Mouse (Mus musculus): ENCODE measurements around the gene Atp6v1f.

The Atp6v1f gene

DNA sequence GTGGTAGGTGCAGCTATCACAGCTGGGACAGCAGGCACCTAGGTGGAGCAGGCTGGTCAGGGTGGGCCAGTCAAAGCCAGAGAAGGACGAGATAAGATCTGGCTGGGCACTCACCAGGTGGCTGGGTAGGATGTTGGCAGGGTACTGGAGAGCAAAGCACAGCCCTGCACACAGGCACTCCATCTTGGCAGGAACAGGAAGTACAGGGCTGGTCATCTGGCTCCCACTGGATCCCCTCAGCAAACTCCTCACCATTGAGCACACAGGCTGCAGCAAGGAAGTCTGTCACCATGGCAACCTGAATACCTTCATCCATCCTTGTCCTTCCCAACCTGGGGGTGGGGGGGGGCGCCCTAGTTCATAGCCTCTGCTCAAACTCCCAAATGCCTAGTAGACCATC is 30.3 kb downstream of the Atp6v1f start:
- ChIA-PET CTCF (interaction anchor here in 2 of 4 experiments (0.7 to 1.4 kb wide), 3 partner anchors 10 to 327 kb away, joined by 3 to 4 read pairs (median 3); no protein-coding TSS in a partner anchor), POLR2A (interaction anchor here in 1 of 4 experiments (1.0 kb wide), 1 partner anchor 9 kb away, joined by 3 read pairs; no protein-coding TSS in a partner anchor)

DNA sequence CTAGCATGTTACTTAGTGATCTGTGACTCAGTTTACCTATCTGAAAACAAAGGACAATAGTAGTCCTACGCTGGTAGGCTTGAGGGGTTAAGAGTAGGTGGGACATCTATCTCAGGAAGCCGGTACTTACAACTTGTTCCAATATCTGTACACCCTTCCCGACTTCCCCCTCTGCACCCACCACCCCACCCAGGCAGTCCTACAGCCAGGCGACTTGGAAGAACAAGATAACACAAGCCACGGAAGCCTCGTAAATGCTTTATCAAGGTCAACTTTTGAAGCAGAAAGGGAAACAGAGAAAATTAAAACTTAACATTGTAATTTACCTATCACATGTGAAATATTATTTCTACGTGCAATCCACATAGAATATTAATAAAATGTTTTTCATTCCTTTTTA is 32.7 kb downstream of the Atp6v1f start:
- ChIA-PET POLR2A (no interaction called here), CTCF (interaction anchor here in 2 of 4 experiments (0.8 to 1.6 kb wide), 2 partner anchors 108 to 149 kb away, joined by 3 to 5 read pairs; no protein-coding TSS in a partner anchor)

DNA sequence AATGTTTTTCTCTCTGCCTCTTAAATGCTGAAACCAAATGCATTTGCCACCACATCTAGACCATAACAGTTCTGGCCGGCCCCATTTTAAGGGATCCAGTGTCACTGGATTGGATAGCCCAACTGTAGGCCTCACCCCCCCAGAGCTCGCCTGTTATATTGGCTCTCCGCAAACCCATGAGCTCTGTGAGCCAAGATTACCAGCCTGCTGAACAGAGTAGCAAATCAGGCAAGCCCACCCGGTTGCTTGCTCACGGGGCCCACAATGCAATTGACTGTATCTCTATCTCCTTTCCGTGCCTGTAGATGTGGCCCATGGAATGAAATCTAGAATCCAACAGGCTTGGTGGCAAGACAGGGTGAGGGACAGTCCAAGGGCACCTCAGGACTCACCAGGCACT is 33.3 kb downstream of the Atp6v1f start:
- CTCF ChIA-PET: interaction anchor here in 2 of 4 experiments (1.0 to 1.6 kb wide), 2 partner anchors 16 to 109 kb away, joined by 3 to 5 read pairs; no protein-coding TSS in a partner anchor
- POLR2A ChIA-PET: interaction anchor here in 2 of 4 experiments (0.6 kb wide), 2 partner anchors 150 to 508 kb away, joined by 3 read pairs; no protein-coding TSS in a partner anchor

DNA sequence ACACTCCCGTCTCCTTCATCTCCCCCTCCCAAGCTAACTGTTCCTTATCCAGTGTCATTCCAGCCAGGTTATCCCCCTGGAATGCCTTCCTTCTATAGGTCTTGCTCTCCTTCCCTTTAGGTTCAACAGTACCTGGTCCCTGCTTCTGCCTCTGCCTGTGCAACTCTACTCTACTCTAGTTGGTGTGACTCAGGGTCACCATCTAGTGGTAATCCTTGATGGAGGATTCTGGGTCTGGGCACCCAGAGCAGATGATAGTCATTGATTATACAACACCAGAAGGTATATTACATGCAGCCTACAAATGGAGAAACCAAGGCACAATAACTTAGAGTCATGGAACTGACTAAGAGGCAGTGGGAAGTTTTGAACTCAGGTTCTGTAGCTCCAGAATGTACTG is 34.1 kb downstream of the Atp6v1f start:
- POLR2A ChIA-PET: interaction anchor here in 1 of 4 experiments (0.6 kb wide), 1 partner anchor 150 kb away, joined by 3 read pairs; no protein-coding TSS in a partner anchor
- CTCF ChIA-PET: interaction anchor here in 2 of 4 experiments (1.0 to 1.6 kb wide), 2 partner anchors 16 to 110 kb away, joined by 3 to 5 read pairs; no protein-coding TSS in a partner anchor

DNA sequence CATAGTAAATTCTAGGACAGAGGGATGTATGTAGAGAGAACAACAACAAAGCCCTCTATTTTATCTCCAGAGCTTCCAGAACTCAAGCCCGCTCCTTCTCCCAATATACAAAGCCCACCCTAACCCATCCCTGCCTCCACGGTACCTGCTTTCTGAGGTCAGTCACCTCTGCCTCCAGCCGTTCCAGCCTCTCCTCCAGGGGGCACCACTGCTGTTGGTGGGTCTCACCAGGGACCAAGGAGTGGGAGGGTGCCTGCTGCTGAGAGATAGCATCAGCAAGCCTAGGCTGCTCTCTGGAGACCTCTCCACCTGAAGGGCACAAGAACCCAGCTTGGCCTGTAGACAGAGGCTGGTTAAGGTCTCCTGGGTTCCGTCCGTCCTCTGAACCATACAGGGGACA is 38.0 kb downstream of the Atp6v1f start:
- ChIA-PET CTCF (no interaction called here), POLR2A (interaction anchor here in 1 of 4 experiments (0.5 to 1.8 kb wide), 2 partner anchors 20 to 102 kb away, joined by 3 to 6 read pairs; no protein-coding TSS in a partner anchor)

DNA sequence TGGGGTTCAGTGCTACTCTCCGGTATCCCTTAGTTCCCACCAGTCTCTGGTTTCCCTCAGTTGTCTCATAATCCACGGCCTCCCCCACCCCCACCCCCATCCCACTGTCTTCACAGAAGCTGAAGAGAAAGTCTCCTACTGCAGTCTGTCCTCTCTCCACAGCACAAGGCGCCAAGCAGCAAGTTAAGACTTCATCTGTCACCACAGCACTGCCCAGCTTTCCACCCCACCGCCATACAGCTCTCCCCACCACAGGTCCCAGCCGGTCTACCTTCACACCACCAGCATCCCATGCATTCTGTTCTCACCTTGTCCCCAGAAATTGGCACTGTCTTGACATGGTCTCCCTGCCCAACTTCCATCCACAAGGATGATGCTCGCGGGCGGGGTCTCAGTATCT is 39.3 kb downstream of the Atp6v1f start:
- ChIA-PET POLR2A (interaction anchor here in 2 of 4 experiments (0.5 to 1.8 kb wide), 9 partner anchors 9 to 1784 kb away, joined by 3 to 6 read pairs (median 4); no protein-coding TSS in a partner anchor), CTCF (interaction anchor here in 1 of 4 experiments (0.6 to 3.1 kb wide), 3 partner anchors 10 to 20 kb away, joined by 4 to 19 read pairs (median 5); partner anchors contain the start of gene Irf5)

DNA sequence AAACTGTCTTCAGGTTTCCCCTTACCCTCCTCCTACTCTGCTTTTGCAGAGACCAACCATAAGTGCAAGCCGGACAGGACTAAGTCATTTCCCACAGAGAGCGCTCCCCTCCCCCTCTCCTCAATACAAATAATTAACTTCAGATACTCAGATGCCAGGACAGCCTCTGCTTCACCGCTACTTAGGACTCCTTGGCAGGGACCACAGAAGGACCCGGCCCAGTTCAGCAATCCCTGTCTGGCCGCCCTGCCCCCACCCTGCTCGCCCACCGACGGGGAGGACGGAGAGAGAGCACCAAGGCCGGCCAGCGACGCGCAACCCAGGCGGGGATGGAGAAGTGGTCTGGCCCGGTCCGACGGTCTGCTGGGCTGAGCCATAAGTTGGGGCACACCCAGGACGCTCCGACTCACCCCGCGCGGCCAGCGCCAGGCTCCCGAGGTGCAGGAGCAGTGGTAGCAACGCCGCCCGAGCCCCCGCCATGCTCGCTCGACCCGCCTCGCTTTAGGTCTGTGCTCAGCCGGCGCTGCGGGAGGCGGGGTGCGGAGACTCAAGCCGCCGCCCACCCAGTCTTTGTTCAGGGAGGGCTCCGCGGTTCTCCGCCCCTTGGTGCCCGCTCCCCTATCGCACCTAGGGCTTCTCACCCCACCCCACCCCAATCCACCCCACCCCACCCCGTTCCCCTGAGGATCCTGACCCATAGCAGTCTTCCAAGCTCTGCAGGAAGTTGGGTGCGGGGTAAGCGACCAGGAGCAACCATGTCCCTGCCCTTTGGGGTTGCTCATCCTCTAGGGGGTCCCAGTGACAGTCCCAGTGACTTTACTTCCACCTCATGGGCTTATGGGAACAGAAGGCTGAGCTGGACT is 40.2 kb downstream of the Atp6v1f start, which contains the start of gene Kcp:
Gene Kcp, minus strand, starts transcription at position 506 of the 863 bp plus-strand sequence.
- CTCF ChIA-PET: interaction anchor here in 2 of 4 experiments (0.5 to 3.1 kb wide), 4 partner anchors 9 to 136 kb away, joined by 3 to 19 read pairs (median 4); partner anchors contain the start of gene Irf5 (in 1 of the 2)

DNA sequence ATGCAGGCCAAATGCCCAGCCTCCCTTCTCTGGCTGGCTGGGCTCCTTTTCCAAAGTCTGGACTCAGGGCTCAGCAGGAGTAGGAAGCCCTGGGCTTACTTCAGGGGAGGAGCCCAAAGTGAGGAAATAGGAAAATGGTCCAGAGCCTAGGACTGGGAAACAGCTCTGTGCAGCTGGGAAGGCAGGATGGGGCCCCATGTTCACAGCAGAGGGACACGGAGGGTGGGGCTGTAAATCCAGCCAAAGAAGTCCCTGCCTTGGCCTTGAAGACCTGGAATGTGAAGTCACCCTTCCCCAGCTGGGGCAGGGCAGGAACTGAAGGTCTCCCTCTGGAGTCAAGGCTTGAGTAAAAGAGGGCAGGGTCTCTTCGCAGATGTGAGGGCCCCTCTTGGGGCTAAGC is 41.6 kb downstream of the Atp6v1f start:
- ChIA-PET CTCF (interaction anchor here in 2 of 4 experiments (1.1 to 3.1 kb wide), 2 partner anchors 8 kb away, joined by 5 to 19 read pairs; no protein-coding TSS in a partner anchor), POLR2A (interaction anchor here in 3 of 4 experiments (1.0 to 2.5 kb wide), 5 partner anchors 20 to 162 kb away, joined by 3 to 10 read pairs (median 3); partner anchors contain the start of gene Calu (in 1 of the 3))

More for the DNA sequence above, 40.2 kb downstream of the Atp6v1f start, which contains the start of gene Kcp:
- POLR2A ChIA-PET: interaction anchor here in 3 of 4 experiments (0.5 to 2.5 kb wide), 10 partner anchors 9 to 822 kb away, joined by 3 to 10 read pairs (median 3); partner anchors contain the start of gene Calu (in 1 of the 3)

DNA sequence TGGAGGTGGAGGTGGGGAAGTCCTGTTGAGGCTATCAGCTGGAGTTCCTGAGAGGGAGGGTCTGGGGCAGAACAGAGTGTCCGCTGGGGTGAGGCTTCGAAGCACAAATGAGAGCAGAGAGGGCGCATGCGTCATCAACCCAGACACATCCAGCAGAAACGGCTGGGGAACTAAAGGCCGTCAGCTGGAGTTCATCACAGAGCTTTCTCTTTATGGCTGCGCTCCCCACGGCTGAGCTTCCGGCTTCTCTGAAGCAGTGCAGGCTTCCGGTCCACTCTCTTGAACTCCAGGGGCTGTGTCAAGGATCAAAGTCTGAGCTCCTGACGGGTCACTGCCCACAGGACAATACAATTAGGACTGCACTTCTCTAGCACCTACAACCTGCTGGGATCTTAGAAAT is 45.8 kb downstream of the Atp6v1f start:
- CTCF ChIA-PET: interaction anchor here in 2 of 4 experiments (0.7 to 1.6 kb wide), 4 partner anchors 13 to 1844 kb away, joined by 3 to 4 read pairs (median 3); partner anchors contain the start of gene Irf5 (in 1 of the 2)
- POLR2A ChIA-PET: interaction anchor here (0.5 to 1.9 kb wide), 12 partner anchors 11 to 223 kb away, joined by 3 to 9 read pairs (median 3); partner anchors contain the start of genes Irf5 (in 2 of the 4) and Calu (in 1 of the 4)

DNA sequence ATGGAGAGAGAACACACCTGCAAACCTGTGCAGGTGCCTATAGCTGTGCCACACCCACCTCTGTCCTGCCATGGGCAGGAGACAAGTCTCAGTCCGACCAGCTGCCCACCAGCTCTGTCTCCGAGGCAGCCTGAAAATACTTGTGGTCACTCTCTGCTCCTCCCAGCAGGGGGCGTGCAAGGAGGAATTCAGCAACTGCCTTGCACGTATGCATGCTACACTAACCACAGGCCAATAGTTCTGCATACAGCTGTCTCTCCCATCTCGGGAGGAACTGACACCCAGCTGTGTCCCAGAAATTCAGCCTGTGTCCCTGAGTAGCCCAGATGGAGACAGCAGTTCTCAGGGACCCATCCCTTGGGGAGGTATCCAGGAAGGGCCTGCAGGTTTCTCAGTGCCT is 49.6 kb downstream of the Atp6v1f start:
- ChIA-PET CTCF (interaction anchor here (0.5 to 1.8 kb wide), 53 partner anchors 9 to 793 kb away, joined by 3 to 24 read pairs (median 3); partner anchors contain the start of genes Irf5 (in 4 of the 4), Calu (in 1 of the 4), Ccdc136 (in 1 of the 4) and Kcp (in 1 of the 4)), POLR2A (interaction anchor here in 2 of 4 experiments (0.6 to 1.7 kb wide), 10 partner anchors 10 to 170 kb away, joined by 3 to 10 read pairs (median 4); partner anchors contain the start of genes Calu (in 1 of the 2), Irf5 (in 1 of the 2) and Opn1sw (in 1 of the 2))
